Comparison of ENCODE assay signal across 16 mouse cellular contexts in genomic region chr15:4747656-4748055, GRCm38 (mm10). TPM values are rescaled to one million over a fixed set of nuclear protein-coding genes. Genes with fewer than 3 reads are reported as not detected.
"Had no signal": no experiment of that assay in that cellular context is flagged by ENCODE, and none has a peak within 500 bp of the region (broad histone marks: within the 10 kb centered on the region; RNA-seq: fewer than 3 reads in every experiment).

No protein-coding gene starts in this region.

- DNase-seq: gastrocnemius, postnatal 14 days; heart, postnatal 4 days; kidney, adult 18-20 months; kidney, adult 8-10 months; kidney, postnatal 10 days; kidney, postnatal 25 days; kidney, postnatal 4 days; liver; liver, embryonic 13.5 days had no signal

RNA-seq across cellular contexts. Expression of gene C6, which starts 20.7 kb away (rescaled TPM):
- total RNA-seq: granulocyte monocyte progenitor cell, adult 5-6 weeks; heart, postnatal 4 days; layer of hippocampus, adult 2 months; layer of hippocampus, postnatal 10 days; layer of hippocampus, postnatal 25 days; left cerebral cortex, adult 2 months; left cerebral cortex, postnatal 14 days; left cerebral cortex, postnatal 36 days had no signal
